Mouse (Mus musculus): ENCODE measurements around the gene Poc1a. TPM values are rescaled to one million over a fixed set of nuclear protein-coding genes. Genes with fewer than 3 reads are reported as not detected.

The Poc1a gene
- polyA plus RNA-seq, 1 experiment from 2014 or later, result 36.5 TPM

- DNase-seq (ENCODE audit: low spot score), result no peak
- no peaks in the 10 kb centered on the region for H3K9me3 ChIP-seq
- WGBS, result 74% methylated on average over 9 of the region's 9 CpGs
- 0 out of 2 replicates have a peak, but pooled peaks cover 2% of the 10 kb centered on the region for H3K36me3 ChIP-seq
- no peaks in the 10 kb centered on the region for H3K27me3 ChIP-seq (ENCODE audit: insufficient read depth, poor library complexity, severe bottlenecking)
- H3K27ac ChIP-seq, result peak overlapping the region; percentile 60
- peaks cover 55% of the 10 kb centered on the region for H3K4me1 ChIP-seq
- H3K4me3 ChIP-seq, result no peak overlapping the region
Measured at GRCm38 (mm10) chr9:106337620-106338019, 56.8 kb downstream of the Poc1a start.

GRCm38 (mm10) chr9:106338462-106339172 lies 57.8 kb downstream of the Poc1a start:
- no peak overlapping the region for H3K4me3 ChIP-seq
- H3K27ac ChIP-seq, result peak overlapping the region; percentile 60
- H3K36me3 ChIP-seq, result no peaks in the 10 kb centered on the region
- H3K9me3 ChIP-seq, result no peaks in the 10 kb centered on the region
- H3K4me1 ChIP-seq, result peaks cover 55% of the 10 kb centered on the region
- no peak for DNase-seq (ENCODE audit: low spot score)
- H3K27me3 ChIP-seq (ENCODE audit: insufficient read depth, poor library complexity, severe bottlenecking), result no peaks in the 10 kb centered on the region
- 18% methylated on average over 10 of the region's 10 CpGs for WGBS

- WGBS, result 56% methylated on average over 6 of the region's 6 CpGs
- no peaks in the 10 kb centered on the region for H3K27me3 ChIP-seq (ENCODE audit: insufficient read depth, poor library complexity, severe bottlenecking)
- H3K4me3 ChIP-seq, result no peak overlapping the region
- no peaks in the 10 kb centered on the region for H3K36me3 ChIP-seq
- peak overlapping the region; percentile 60 for H3K27ac ChIP-seq
- H3K9me3 ChIP-seq, result no peaks in the 10 kb centered on the region
- peaks cover 55% of the 10 kb centered on the region for H3K4me1 ChIP-seq
- DNase-seq (ENCODE audit: low spot score), result no peak
Measured at GRCm38 (mm10) chr9:106339173-106339558, 58.3 kb downstream of the Poc1a start.

- WGBS, result 87% methylated on average over 4 of the region's 4 CpGs
- Histone ChIP-seq H3K4me1 (peaks cover 61% of the 10 kb centered on the region), H3K27me3 (ENCODE audit: insufficient read depth, poor library complexity, severe bottlenecking) (no peaks in the 10 kb centered on the region), H3K27ac (peak overlapping the region; percentile 60), H3K4me3 (no peak overlapping the region), H3K36me3 (no peaks in the 10 kb centered on the region), H3K9me3 (no peaks in the 10 kb centered on the region)
- no peak for DNase-seq (ENCODE audit: low spot score)
Measured at GRCm38 (mm10) chr9:106339730-106340129, 58.9 kb downstream of the Poc1a start.

GRCm38 (mm10) chr9:106340501-106341312 lies 59.8 kb downstream of the Poc1a start:
- no peaks in the 10 kb centered on the region for H3K36me3 ChIP-seq
- H3K27me3 ChIP-seq (ENCODE audit: insufficient read depth, poor library complexity, severe bottlenecking), result no peaks in the 10 kb centered on the region
- no peak for DNase-seq (ENCODE audit: low spot score)
- 38% methylated on average over 13 of the region's 13 CpGs for WGBS
- peaks cover 70% of the 10 kb centered on the region for H3K4me1 ChIP-seq
- H3K27ac ChIP-seq, result peak overlapping the region; percentile 49
- no peak overlapping the region for H3K4me3 ChIP-seq
- H3K9me3 ChIP-seq, result no peaks in the 10 kb centered on the region

- H3K27me3 ChIP-seq (ENCODE audit: insufficient read depth, poor library complexity, severe bottlenecking), result no peaks in the 10 kb centered on the region
- WGBS, result 71% methylated on average over 3 of the region's 3 CpGs
- no peak for DNase-seq (ENCODE audit: low spot score)
Measured at GRCm38 (mm10) chr9:106341313-106341686, 60.4 kb downstream of the Poc1a start.

GRCm38 (mm10) chr9:106342573-106342972 lies 61.7 kb downstream of the Poc1a start:
- Histone ChIP-seq H3K4me3 (no peak overlapping the region), H3K36me3 (no peaks in the 10 kb centered on the region), H3K27me3 (ENCODE audit: insufficient read depth, poor library complexity, severe bottlenecking) (no peaks in the 10 kb centered on the region), H3K9me3 (no peaks in the 10 kb centered on the region), H3K4me1 (peaks cover 62% of the 10 kb centered on the region), H3K27ac (peak overlapping the region; percentile 56; the same call in 1 of the 2 replicates)
- 83% methylated on average over 9 of the region's 9 CpGs for WGBS
- DNase-seq (ENCODE audit: low spot score), result no peak

More at GRCm38 (mm10) chr9:106341313-106341686, 60.4 kb downstream of the Poc1a start:
- peaks cover 71% of the 10 kb centered on the region for H3K4me1 ChIP-seq
- H3K9me3 ChIP-seq, result no peaks in the 10 kb centered on the region
- no peak overlapping the region for H3K4me3 ChIP-seq
- no peaks in the 10 kb centered on the region for H3K36me3 ChIP-seq
- H3K27ac ChIP-seq, result peak overlapping the region; percentile 49

- H3K9me3 ChIP-seq, result no peaks in the 10 kb centered on the region
- DNase-seq (ENCODE audit: low spot score), result no peak
- H3K4me1 ChIP-seq, result peaks cover 55% of the 10 kb centered on the region
- peak overlapping the region; percentile 84 for H3K27ac ChIP-seq
- H3K4me3 ChIP-seq, result peak overlapping the region; percentile 3; the same call in 1 of the 2 replicates
- H3K27me3 ChIP-seq (ENCODE audit: insufficient read depth, poor library complexity, severe bottlenecking), result no peaks in the 10 kb centered on the region
- H3K36me3 ChIP-seq, result no peaks in the 10 kb centered on the region
- WGBS, result 23% methylated on average over 6 of the region's 6 CpGs
Measured at GRCm38 (mm10) chr9:106345167-106345566, 64.3 kb downstream of the Poc1a start.

GRCm38 (mm10) chr9:106345630-106346029 lies 64.8 kb downstream of the Poc1a start:
- H3K27me3 ChIP-seq (ENCODE audit: insufficient read depth, poor library complexity, severe bottlenecking), result no peaks in the 10 kb centered on the region
- H3K36me3 ChIP-seq, result no peaks in the 10 kb centered on the region
- peak overlapping the region; percentile 84 for H3K27ac ChIP-seq
- peak overlapping the region; percentile 3; the same call in 1 of the 2 replicates for H3K4me3 ChIP-seq
- no peaks in the 10 kb centered on the region for H3K9me3 ChIP-seq
- H3K4me1 ChIP-seq, result peaks cover 55% of the 10 kb centered on the region
- no peak for DNase-seq (ENCODE audit: low spot score)
- WGBS, result 53% methylated on average over 6 of the region's 6 CpGs

GRCm38 (mm10) chr9:106348281-106348680 lies 67.4 kb downstream of the Poc1a start:
- Histone ChIP-seq H3K9me3 (no peaks in the 10 kb centered on the region), H3K4me1 (peaks cover 65% of the 10 kb centered on the region), H3K27ac (peak overlapping the region; percentile 17; the same call in 1 of the 2 replicates), H3K36me3 (no peaks in the 10 kb centered on the region; the same call in 1 of the 2 replicates), H3K27me3 (ENCODE audit: insufficient read depth, poor library complexity, severe bottlenecking) (no peaks in the 10 kb centered on the region), H3K4me3 (no peak overlapping the region)
- 68% methylated on average over 10 of the region's 10 CpGs for WGBS
- no peak for DNase-seq (ENCODE audit: low spot score)

- peak overlapping the region; percentile 42; the same call in 1 of the 2 replicates for H3K27ac ChIP-seq
- no peak overlapping the region for H3K4me3 ChIP-seq
- H3K36me3 ChIP-seq, result no peaks in the 10 kb centered on the region; the same call in 1 of the 2 replicates
- no peaks in the 10 kb centered on the region for H3K9me3 ChIP-seq
- 60% methylated on average over 2 of the region's 2 CpGs for whole genome bisulfite sequencing
- H3K27me3 ChIP-seq (ENCODE audit: insufficient read depth, poor library complexity, severe bottlenecking), result no peaks in the 10 kb centered on the region
- DNase-seq (ENCODE audit: low spot score), result no peak
- H3K4me1 ChIP-seq, result peaks cover 69% of the 10 kb centered on the region
Measured at GRCm38 (mm10) chr9:106349075-106349474, 68.2 kb downstream of the Poc1a start.

GRCm38 (mm10) chr9:106351178-106351577 lies 70.3 kb downstream of the Poc1a start:
- DNase-seq (ENCODE audit: low spot score), result no peak
- WGBS, result 68% methylated on average over 6 of the region's 6 CpGs
- Histone ChIP-seq H3K4me3 (no peak overlapping the region), H3K4me1 (peaks cover 74% of the 10 kb centered on the region), H3K9me3 (no peaks in the 10 kb centered on the region), H3K27ac (peak overlapping the region; percentile 56; the same call in 1 of the 2 replicates), H3K36me3 (no peaks in the 10 kb centered on the region; the same call in 1 of the 2 replicates), H3K27me3 (ENCODE audit: insufficient read depth, poor library complexity, severe bottlenecking) (no peaks in the 10 kb centered on the region)

- Histone ChIP-seq H3K4me3 (no peak overlapping the region), H3K27me3 (ENCODE audit: insufficient read depth, poor library complexity, severe bottlenecking) (no peaks in the 10 kb centered on the region), H3K36me3 (no peaks in the 10 kb centered on the region; the same call in 1 of the 2 replicates), H3K4me1 (peaks cover 86% of the 10 kb centered on the region), H3K27ac (peak overlapping the region; percentile 86; the same call in 1 of the 2 replicates), H3K9me3 (no peaks in the 10 kb centered on the region)
- 37% methylated on average over 6 of the region's 6 CpGs for WGBS
- no peak for DNase-seq (ENCODE audit: low spot score)
Measured at GRCm38 (mm10) chr9:106353779-106354178, 72.9 kb downstream of the Poc1a start.

Measured in heart, embryonic 10.5 days (tissue).